Mouse (Mus musculus) G1E (cell line): ENCODE results near the gene Gm12845.

Experiments
- CTCF ChIP-seq: IDR thresholded peaks from 2 replicates; pipeline ENCODE4 v1.5.1; 2012; ENCODE audit warnings: low read depth, low read length, inconsistent platforms, mixed read lengths
- GATA1 ChIP-seq: IDR thresholded peaks from 2 replicates; pipeline ENCODE4 v1.6.1; 2012; ENCODE audit warnings: borderline replicate concordance, low read length, inconsistent platforms, mixed read lengths

- TF ChIP-seq CTCF (no peak), GATA1 (no peak)
Observed at GRCm38 (mm10) chr4:117712314-117712713, 11.9 kb upstream of the Gm12845 start.
